Mouse (Mus musculus) intestine, postnatal 0 days (tissue): ENCODE data around the gene Elmsan1. TPM values are rescaled to one million over a fixed set of nuclear protein-coding genes. Genes with fewer than 3 reads are reported as not detected.
A peak's percentile ranks its signal among the peaks of the same experiment; 100 is the strongest.

Experiments used
- ATAC-seq: fragments of 200-750 bp; cut with Nextera tagmentation; 2 replicates; pipeline ENCODE4 v1.8.0; 2017; ENCODE audit warnings: mild to moderate bottlenecking, moderate TSS enrichment, moderate library complexity
- H3K27ac ChIP-seq: fragments of 300-500 bp; sonication (generic); 2 replicates; pipeline ENCODE4 v1.5.1; 2014; ENCODE audit warnings: mild to moderate bottlenecking, low read depth, low read length, moderate library complexity
- H3K27me3 ChIP-seq: fragments of 300-500 bp; sonication (generic); replicated peaks from 2 replicates; pipeline ENCODE4 v1.6.1; 2014; ENCODE audit warnings: low read length, mixed read lengths; ENCODE audit not compliant: control insufficient read depth, insufficient read depth
- H3K36me3 ChIP-seq: fragments of 300-500 bp; sonication (generic); 2 replicates; pipeline ENCODE4 v1.6.1; 2014; ENCODE audit warnings: mild to moderate bottlenecking, moderate library complexity; ENCODE audit not compliant: control insufficient read depth, insufficient read depth
- H3K4me1 ChIP-seq: fragments of 300-500 bp; sonication (generic); replicated peaks from 2 replicates; pipeline ENCODE4 v1.6.1; 2014; ENCODE audit warnings: antibody characterized with exemption, low read length, mixed read lengths; ENCODE audit not compliant: control insufficient read depth, insufficient read depth
- H3K4me2 ChIP-seq: fragments of 300-500 bp; sonication (generic); replicated peaks from 2 replicates; pipeline ENCODE4 v1.6.1; 2014; ENCODE audit warnings: low read depth, mild to moderate bottlenecking, moderate library complexity
- H3K4me3 ChIP-seq: fragments of 300-500 bp; sonication (generic); 2 replicates; pipeline ENCODE4 v1.5.1; 2014; ENCODE audit warnings: low read depth, low read length
- H3K9ac ChIP-seq: fragments of 300-500 bp; sonication (generic); 2 replicates; pipeline ENCODE4 v1.6.1; 2014; ENCODE audit warnings: mild to moderate bottlenecking, low read depth, low read length
- H3K9me3 ChIP-seq: fragments of 300-500 bp; sonication (generic); 2 replicates; pipeline ENCODE4 v1.6.1; 2016; ENCODE audit warnings: mixed run types; ENCODE audit not compliant: control insufficient read depth
- CTCF ChIP-seq: sonication (generic); IDR thresholded peaks from 2 replicates; pipeline ENCODE4 v1.5.1; 2016; ENCODE audit warnings: low read depth, mild to moderate bottlenecking, control low read depth, antibody characterized with exemption, moderate library complexity
- WGBS: fragments of 180-500 bp; shearing (Covaris S2); extraction: QIAGEN DNeasy Blood & Tissue Kit; methylation state at CpG from one replicate; pipeline ENCODE4 v1.1.7; 2014; 5-methylcytosine and 5-hydroxymethylcytosine counted together
- polyA plus RNA-seq: library from polyadenylated mRNA; unstranded; fragments of >200 nt; fragmentation: Nextera tagmentation; extraction: Ambion mirVana; gene quantifications from 2 replicates; pipeline ENCODE4 v1.2.1, GENCODE M21; 2015

Elmsan1 gene
- polyA plus RNA-seq, 1 experiment from 2014 or later: 4.9 TPM

- no peaks in the 10 kb centered on the region for H3K9me3 ChIP-seq
- H3K4me1 ChIP-seq: peaks cover 28% of the 10 kb centered on the region
- no peaks in the 10 kb centered on the region for H3K27me3 ChIP-seq
- H3K36me3 ChIP-seq: peaks cover 36% of the 10 kb centered on the region
- H3K27ac ChIP-seq: no peak overlapping the region
- no peak overlapping the region for H3K4me2 ChIP-seq
- no peak for ATAC-seq
- H3K4me3 ChIP-seq: no peak overlapping the region
- no peak overlapping the region for H3K9ac ChIP-seq
- WGBS: 89% methylated on average over 3 of the region's 3 CpGs
- no peak for TF ChIP-seq CTCF
Observed at GRCm38 (mm10) chr12:84172216-84172615, 46.5 kb downstream of the Elmsan1 start.

GRCm38 (mm10) chr12:84170610-84171009 is 48.1 kb downstream of the Elmsan1 start:
- H3K27me3 ChIP-seq: no peaks in the 10 kb centered on the region
- peaks cover 18% of the 10 kb centered on the region; the same call in 1 of the 2 replicates for H3K4me1 ChIP-seq
- H3K4me2 ChIP-seq: no peak overlapping the region
- H3K4me3 ChIP-seq: no peak overlapping the region
- no peak overlapping the region for H3K27ac ChIP-seq
- H3K36me3 ChIP-seq: peaks cover 42% of the 10 kb centered on the region
- no peak overlapping the region for H3K9ac ChIP-seq
- TF ChIP-seq CTCF: no peak
- H3K9me3 ChIP-seq: no peaks in the 10 kb centered on the region
- 82% methylated on average over 10 of the region's 10 CpGs for WGBS
- no peak for ATAC-seq

- no peaks in the 10 kb centered on the region for H3K9me3 ChIP-seq
- H3K4me2 ChIP-seq: no peak overlapping the region
- peak overlapping the region; percentile 37 for H3K27ac ChIP-seq
- peaks cover 36% of the 10 kb centered on the region; the same call in 1 of the 2 replicates for H3K36me3 ChIP-seq
- no peak overlapping the region for H3K9ac ChIP-seq
- ATAC-seq: no peak
- WGBS: 26% methylated on average over 7 of the region's 8 CpGs
- 0 out of 2 replicates have a peak, but pooled peaks cover 5% of the 10 kb centered on the region for H3K4me1 ChIP-seq
- H3K27me3 ChIP-seq: no peaks in the 10 kb centered on the region
- H3K4me3 ChIP-seq: no peak overlapping the region
- no peak for TF ChIP-seq CTCF
Observed at GRCm38 (mm10) chr12:84165631-84166373, 52.9 kb downstream of the Elmsan1 start.

GRCm38 (mm10) chr12:84163586-84164110 is 55.0 kb downstream of the Elmsan1 start:
- Histone ChIP-seq H3K4me2 (no peak overlapping the region), H3K27ac (no peak overlapping the region; the same call in 1 of the 2 replicates), H3K36me3 (peaks cover 54% of the 10 kb centered on the region), H3K9me3 (no peaks in the 10 kb centered on the region), H3K4me3 (no peak overlapping the region), H3K4me1 (0 out of 2 replicates have a peak, but pooled peaks cover 5% of the 10 kb centered on the region), H3K9ac (no peak overlapping the region), H3K27me3 (no peaks in the 10 kb centered on the region)
- no peak for ATAC-seq
- 85% methylated on average over 11 of the region's 11 CpGs for WGBS
- TF ChIP-seq CTCF: no peak

GRCm38 (mm10) chr12:84163133-84163532 is 55.5 kb downstream of the Elmsan1 start:
- Histone ChIP-seq H3K27me3 (no peaks in the 10 kb centered on the region), H3K36me3 (peaks cover 59% of the 10 kb centered on the region), H3K4me1 (0 out of 2 replicates have a peak, but pooled peaks cover 5% of the 10 kb centered on the region), H3K4me3 (no peak overlapping the region), H3K4me2 (no peak overlapping the region), H3K9me3 (no peaks in the 10 kb centered on the region), H3K9ac (no peak overlapping the region), H3K27ac (no peak overlapping the region; the same call in 1 of the 2 replicates)
- ATAC-seq: peak; percentile 35; the same call in 1 of the 2 replicates
- peak; percentile 86 for TF ChIP-seq CTCF
- 71% methylated on average over 9 of the region's 9 CpGs for WGBS

- Histone ChIP-seq H3K9me3 (no peaks in the 10 kb centered on the region), H3K36me3 (peaks cover 63% of the 10 kb centered on the region), H3K9ac (no peak overlapping the region), H3K27me3 (no peaks in the 10 kb centered on the region), H3K4me3 (no peak overlapping the region), H3K27ac (no peak overlapping the region), H3K4me1 (no peaks in the 10 kb centered on the region), H3K4me2 (no peak overlapping the region)
- 76% methylated on average over 14 of the region's 14 CpGs for WGBS
- TF ChIP-seq CTCF: peak; percentile 85
- peak; percentile 48 for ATAC-seq
Observed at GRCm38 (mm10) chr12:84161616-84162433, 56.9 kb downstream of the Elmsan1 start.
